Mouse (Mus musculus): Measurements from ENCODE around the gene Large2.

Large2 gene

GRCm38 (mm10) chr2:92371971-92372690, 2.5 kb downstream of the Large2 start:
- DNase-seq, result no peak

GRCm38 (mm10) chr2:92370821-92371805, 3.6 kb downstream of the Large2 start:
- DNase-seq, result peak; percentile 41

GRCm38 (mm10) chr2:92370375-92370774, 4.3 kb downstream of the Large2 start:
- peak; percentile 29 for DNase-seq

GRCm38 (mm10) chr2:92367383-92368029, 7.2 kb downstream of the Large2 start:
- no peak for DNase-seq

DNA sequence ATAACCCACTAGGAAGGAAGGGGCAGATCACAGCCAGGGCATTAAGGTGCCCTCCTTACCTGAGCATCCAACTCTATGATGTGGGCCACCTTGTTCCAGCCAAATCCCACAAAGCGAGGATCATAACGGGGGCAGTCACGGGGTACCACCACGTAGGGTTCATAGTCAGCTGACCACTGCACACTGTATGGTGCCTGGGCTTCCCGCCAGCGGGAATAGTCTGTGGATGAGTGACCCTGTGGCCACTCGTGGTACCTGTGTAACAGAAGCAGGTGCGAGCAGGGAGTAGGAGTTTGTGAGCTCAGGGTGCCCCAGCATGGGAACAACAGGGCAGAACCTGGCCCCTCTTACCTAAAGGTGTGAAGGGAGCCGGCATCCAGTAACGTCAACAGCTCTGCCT, 9.1 kb downstream of the Large2 start:
- DNase-seq, result no peak

DNA sequence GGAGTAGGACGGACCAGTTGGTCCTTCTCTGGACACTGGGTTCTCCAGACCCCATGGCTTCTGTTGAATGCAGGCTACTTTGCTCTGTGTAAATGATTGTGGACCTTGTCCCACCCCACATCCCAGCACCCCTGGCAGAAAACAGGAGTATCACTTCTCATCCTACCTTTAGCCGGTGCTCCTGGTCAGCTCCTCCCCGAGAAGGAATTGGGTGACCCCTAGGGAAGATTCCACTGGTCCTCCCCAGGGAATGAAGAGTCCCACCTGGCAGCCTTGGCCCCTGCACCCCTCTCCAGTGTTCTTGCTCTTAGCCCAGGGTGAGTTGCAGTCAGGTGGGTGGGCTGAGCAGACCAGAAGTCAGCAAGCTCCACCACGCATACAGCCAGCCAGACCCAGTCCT, 10.6 kb downstream of the Large2 start:
- no peak for DNase-seq

- DNase-seq, result no peak
Observed at GRCm38 (mm10) chr2:92362571-92363228, 12.0 kb downstream of the Large2 start.

GRCm38 (mm10) chr2:92361795-92362194, 12.9 kb downstream of the Large2 start:
- DNase-seq, result no peak

- no peak for DNase-seq
Observed at GRCm38 (mm10) chr2:92360893-92361292, 13.8 kb downstream of the Large2 start.

GRCm38 (mm10) chr2:92360186-92360823, 14.4 kb downstream of the Large2 start:
- DNase-seq, result no peak

DNA sequence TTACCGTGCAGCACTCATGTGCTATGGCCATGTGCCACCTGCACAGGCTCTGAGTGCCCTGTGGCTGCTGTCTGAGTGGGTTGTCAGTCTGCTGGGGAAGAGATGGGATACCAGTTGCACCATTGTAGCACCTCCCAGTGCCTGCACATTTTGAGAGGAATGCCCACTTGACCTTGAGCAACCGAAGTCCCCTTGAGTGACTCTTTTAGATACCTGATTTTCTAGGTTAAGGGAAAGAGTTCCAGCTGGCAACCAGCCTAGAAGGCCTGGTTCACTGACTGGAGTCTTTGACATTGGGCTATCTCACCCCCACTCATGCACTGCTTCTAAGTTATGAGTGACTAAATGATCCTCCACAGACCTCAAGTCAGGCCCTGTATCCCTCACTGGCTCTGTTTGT, 15.4 kb downstream of the Large2 start:
- no peak for DNase-seq

- DNase-seq, result no peak
Observed at GRCm38 (mm10) chr2:92354224-92354623, 20.4 kb downstream of the Large2 start.

DNA sequence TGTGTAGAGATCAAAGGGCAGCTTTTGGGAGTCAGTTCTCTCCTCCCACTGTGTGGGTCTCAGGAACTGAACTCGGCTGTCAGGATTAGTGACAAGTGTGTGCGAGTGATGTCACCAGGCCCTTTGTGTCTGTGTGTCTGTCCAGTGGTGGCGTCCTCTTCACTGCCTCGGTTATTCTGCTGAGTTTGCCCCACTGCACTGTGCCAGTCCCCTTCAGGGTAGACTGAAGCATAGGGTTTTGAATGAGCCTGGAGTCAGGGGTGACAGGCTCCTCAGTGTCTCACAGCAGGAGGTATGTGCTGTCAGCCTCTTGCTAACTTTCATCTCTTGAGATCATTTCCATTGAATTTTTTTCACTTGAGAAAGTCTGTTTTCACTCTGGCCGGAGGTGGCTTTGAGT, 21.3 kb downstream of the Large2 start:
- DNase-seq, result no peak

DNA sequence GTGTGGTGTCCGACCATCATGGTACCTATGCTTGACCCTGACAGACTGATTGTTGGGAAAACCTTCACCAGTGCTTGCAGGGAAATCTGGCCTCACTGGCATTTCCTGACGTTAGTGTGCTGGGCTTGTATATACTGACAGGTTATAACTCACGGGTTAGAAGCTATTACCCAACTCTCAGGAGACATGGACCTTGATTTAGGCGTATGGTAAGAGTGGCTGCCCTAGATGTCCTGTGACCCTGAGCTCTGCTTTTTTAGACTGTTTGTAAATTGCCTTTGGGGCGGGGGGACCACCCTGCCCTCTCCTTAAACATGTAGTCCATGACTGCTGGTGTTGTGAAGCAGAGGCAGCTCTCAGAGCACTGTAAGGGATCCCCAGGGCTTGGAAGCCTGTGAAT, 24.0 kb downstream of the Large2 start:
- DNase-seq, result no peak

DNA sequence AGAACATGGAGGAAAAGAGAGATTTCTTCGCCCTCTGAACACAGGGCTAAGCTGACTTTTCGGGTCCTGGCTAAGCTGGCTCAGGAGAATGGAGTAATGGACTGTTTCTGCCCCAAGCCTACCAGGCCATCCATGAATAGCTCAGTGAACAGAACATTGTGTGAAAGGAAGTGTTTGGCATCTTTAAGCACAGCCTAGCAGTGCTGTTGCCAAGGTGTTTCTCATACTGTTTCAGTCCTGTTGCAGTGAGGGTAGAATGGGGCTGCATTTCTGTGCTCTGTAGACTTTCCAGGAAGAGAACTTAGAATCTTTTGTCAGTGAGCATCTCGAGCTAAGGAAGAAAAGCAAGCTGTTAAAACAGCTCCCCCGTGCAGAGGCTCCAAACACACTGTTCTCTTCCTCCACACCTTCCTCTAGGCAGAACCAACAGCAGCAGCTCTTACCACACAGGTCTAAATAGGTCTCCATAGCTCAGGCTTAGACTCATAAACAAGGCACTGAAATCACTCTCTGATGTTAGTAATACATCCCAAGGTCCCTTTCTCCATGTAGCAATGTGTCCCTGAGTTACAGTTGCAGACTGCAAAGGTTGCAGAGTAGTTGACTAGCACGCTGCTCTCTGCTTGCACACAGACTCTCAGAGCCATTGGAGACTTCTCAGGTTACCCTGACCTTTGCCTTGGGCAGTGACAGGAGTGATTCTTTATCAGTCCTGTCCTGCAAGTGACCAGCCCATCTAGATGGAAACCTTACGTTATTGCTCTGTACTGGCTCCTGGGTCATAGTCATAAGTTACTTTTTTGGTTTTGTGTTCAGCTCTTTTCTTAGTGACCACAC, 24.9 kb downstream of the Large2 start:
- no peak for DNase-seq

GRCm38 (mm10) chr2:92347191-92347590, 27.5 kb downstream of the Large2 start:
- no peak for DNase-seq

DNA sequence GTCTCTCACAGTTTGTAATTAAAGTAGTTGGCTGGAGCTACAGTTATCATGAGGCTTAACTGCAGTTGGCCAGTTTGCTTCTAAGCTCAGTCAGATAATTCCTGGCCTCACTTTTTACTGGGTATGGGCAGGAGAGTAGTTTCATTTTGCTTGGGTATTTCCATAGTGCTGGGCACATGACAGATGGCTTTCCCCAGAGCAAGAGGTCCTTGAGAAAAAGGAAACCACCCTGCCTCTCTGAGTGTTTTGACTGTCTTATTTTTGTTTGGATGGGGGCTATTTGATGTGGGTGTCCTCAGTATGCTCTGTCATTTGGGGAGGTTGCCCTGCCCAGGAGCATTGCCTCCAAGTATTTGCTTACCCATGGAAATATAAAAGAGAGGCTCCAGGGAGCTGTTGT, 32.3 kb downstream of the Large2 start:
- no peak for DNase-seq

DNA sequence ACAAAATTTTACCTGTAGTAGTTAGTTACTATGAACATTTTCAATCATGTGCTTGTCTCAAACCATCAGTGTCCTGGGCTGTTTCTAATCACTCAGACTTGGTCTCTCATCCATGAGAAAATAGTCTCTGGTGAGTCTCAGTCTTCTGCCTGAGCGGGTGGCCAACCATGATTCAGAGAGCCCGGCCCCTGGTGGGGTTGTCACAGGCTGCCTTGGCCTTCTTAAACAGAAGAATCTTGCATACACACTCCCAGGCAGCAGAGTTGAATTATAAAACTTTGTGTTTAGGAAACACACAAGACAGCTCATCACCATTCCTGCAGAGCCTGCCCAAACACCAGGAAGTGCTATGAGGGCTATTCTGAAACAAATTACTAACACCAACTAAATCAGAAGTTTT, 42.8 kb downstream of the Large2 start:
- no peak for DNase-seq

DNA sequence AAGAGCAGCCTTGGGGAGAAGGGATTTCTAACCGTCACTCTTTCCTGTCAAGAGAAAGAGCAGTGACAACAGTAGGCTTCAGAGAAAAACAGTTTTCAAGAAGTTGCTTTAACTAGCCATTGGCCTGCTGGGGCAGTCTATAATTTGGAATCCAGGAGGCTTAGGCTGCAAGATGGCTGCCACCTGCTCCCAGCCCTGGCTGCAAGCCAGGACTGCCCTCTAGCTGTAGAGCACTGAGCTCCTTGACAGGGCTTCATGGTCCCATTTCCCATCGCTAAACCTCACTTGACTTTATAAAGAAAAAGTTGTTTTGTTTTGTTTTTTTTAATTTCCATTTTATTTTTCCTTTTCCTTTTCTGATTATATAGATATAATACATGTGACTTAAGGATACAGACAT, 43.3 kb downstream of the Large2 start:
- peak; percentile 36 for DNase-seq

DNA sequence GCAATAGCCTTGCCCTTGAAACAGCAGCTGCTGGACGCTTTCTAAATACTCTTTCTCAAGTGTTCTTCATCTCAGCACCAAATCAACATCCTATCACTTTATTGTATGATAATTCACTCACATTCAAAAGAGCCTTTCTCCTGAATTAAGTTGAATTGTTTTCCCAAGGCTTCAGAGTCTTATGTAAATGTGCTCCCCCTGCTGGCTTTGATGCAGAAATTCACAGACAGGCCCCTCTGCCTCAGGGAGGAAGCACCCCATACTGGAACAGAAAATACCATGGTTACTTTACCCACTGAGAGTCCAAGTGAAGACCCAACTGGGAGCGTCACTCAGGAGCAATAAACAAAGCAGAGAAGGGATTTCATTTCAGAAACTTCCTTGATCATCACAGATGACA, 43.8 kb downstream of the Large2 start:
- peak; percentile 13 for DNase-seq

GRCm38 (mm10) chr2:92328206-92328605, 46.5 kb downstream of the Large2 start:
- no peak for DNase-seq

GRCm38 (mm10) chr2:92327601-92328000, 47.1 kb downstream of the Large2 start:
- DNase-seq, result no peak

Measured in cerebellum, adult 11 months (tissue).